Mouse (Mus musculus) kidney, adult 2 months (tissue): Measurements from ENCODE around the gene Ccdc87.

Source experiments
- CTCF ChIP-seq: fragments of 200-500 bp; conservative IDR thresholded peaks from 2 replicates; pipeline ENCODE4 v1.5.1; 2011; ENCODE audit warnings: low read depth, mild to moderate bottlenecking, control low read depth, low read length, moderate library complexity, mixed read lengths; ENCODE audit not compliant: insufficient read depth, insufficient read length
- POLR2A ChIP-seq: fragments of 200-500 bp; IDR thresholded peaks from one replicate; pipeline ENCODE4 v1.6.1; 2011; ENCODE audit warnings: low read depth, low read length, control low read depth

- TF ChIP-seq POLR2A, result no peak
- TF ChIP-seq CTCF, result no peak
These were observed 16.3 kb downstream of the Ccdc87 start for GRCm38 (mm10) chr19:4855470-4855820.
